Mouse (Mus musculus): ENCODE results near the gene Hfm1.

The Hfm1 gene

DNA sequence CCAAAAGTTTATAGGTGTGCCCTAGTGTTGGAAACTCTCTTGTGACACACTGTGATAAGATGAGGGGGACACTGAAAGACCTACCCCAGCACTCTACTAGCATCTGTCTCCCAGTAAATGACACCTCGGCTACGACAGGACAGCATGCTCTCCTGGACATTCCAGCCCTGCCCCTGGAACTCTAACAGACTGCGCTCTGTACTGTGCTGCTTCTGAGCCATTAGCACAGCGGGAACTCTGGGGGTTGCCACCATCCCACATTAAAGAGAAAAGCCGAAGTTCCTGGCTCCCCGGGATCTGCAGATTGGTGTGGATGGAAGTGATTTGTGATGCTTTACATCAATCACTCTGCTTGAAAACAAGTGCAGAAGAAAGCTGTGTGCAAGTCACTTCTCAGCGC lies 93.1 kb downstream of the Hfm1 start:
- no peak for DNase-seq

DNA sequence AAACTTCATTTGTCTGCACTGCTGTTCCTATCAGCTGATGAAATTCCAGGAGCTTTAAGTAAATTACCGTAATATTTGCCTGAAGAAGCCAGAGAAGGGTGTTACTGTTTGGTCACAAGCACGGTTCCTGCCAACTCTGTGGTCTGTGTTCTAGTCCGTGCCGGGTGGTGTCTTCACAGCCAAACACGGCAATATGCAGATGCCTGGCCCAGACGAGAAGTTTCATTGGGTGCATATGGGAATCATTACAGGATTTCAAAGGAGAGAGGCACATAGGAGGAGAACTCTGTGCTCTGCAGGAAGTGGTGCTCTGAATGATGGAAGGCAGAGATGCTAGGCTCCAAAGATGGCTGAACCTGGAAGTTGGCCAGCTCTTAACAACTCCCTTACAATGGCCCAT lies 94.7 kb downstream of the Hfm1 start:
- no peak for DNase-seq

DNA sequence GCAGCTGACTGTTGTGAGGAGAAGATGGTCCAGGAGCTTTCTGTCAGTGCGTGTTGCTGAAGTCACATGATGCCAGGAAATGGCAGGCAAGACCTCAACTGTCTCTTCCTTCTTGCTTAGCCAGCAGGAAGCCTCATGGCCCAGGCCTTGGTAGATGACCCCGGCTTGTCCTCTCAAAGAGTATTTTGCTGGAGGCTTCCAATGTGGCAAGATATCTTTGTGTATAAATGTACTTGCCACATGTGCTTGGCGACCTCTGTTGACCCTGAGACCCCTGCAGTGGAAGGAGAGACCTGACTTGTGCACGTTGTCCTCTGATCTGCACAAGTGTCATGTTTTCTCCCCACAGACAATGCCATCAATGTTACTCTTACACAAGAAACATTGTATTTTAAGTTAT lies 95.3 kb downstream of the Hfm1 start:
- DNase-seq = no peak

DNA sequence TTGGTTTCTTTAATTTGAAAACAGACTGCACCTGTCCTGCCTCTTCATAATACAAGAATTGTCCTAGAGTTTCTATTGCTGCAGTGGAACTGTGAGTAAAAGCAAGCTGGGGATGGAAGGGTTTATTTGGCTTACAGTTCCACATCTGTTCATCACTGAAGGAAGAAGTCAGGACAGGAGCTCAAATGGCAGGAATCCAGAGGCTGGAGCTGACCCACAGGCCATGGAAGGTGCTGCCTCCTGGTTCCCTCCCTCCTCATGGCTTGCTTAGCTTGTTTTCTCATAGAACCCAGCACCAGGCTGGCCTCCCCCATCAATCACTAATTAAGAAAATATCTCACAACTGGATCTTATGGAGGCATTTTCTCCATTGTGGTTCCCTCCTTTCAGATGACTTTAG lies 99.4 kb downstream of the Hfm1 start:
- DNase-seq = no peak

DNA sequence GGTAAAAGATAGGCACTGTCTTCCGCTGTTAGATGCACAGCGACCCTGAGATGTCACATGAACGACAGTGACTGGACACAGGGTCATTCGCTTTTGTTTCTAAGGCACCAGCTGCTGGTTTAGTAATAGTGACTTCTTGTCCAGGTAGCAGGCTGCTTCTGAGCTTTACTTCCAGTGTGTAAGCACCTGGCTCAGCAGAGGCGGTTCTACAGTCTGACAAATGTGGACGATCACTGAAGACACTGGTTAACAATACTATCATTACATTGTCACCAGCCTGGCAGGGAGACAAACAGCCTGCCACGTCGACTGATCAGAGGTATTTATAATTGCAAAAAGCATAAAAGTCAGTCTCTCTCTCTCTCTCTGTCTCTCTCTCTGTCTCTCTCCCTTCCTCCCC lies 100.1 kb downstream of the Hfm1 start:
- DNase-seq = no peak

DNA sequence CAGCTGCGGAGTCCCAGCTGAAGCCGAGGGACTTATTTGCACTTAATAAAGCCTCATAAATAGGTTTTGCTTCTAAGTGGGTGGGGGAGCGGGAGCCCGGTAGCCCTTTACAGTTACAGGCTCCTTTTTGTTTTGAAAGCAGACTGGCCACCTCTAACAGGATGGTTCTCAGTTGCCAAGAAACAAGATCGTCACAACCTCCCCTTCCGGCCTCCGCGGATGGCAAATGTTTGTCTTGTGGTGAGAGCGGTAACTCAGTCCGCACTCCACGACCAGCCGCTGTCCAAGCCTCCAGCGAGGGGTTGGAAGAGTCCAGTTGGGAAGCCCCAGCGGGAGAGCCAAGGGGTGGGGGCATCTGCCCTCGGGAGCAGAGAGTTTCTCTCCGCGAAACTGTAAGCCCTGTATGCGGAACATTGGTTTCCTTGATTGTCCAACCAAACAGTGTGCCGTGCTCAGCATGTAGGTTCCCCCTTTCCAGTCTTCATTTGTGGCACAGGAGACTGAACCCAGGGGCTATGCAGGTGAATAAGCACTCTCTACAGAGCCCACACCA lies 100.7 kb downstream of the Hfm1 start:
- peak; percentile 27 for DNase-seq

DNA sequence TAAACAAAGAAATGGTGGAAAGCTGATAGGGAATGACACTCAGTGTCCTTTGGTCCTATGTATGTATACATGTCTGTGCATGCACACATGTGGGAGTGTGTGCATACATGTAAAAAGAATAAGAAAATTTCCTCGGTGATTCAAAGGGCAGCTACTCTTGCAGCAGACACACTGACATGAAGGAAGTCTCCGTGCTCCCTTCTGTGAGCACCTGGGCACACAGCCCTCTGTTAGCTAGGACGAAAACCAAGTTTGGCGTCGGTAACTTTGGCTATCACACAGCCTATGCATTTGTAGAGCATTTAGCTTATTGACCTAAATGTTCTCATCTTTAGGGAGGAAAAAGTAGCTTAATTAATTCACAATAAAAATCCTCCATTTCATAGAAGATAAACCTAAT lies 101.4 kb downstream of the Hfm1 start:
- DNase-seq = no peak

DNA sequence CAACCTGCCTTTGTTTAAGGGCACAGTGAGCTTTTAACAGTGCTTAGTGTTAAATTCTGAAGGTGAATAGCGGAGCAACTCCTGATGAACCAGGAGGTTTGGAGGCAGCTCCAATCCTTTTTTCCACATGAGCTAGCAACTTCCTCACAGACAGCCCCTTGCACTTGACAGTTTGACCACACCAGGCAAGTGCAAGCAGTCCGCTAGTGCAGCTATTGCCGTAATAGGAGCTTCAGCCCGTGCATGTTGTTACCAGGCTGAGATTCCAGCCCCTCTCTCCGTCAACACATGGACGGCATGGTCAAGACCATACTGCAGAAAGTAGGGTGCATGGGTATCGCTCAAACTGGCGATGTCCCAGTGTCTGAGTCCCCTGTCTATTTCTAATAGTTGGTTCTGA lies 106.5 kb downstream of the Hfm1 start:
- DNase-seq = no peak

DNA sequence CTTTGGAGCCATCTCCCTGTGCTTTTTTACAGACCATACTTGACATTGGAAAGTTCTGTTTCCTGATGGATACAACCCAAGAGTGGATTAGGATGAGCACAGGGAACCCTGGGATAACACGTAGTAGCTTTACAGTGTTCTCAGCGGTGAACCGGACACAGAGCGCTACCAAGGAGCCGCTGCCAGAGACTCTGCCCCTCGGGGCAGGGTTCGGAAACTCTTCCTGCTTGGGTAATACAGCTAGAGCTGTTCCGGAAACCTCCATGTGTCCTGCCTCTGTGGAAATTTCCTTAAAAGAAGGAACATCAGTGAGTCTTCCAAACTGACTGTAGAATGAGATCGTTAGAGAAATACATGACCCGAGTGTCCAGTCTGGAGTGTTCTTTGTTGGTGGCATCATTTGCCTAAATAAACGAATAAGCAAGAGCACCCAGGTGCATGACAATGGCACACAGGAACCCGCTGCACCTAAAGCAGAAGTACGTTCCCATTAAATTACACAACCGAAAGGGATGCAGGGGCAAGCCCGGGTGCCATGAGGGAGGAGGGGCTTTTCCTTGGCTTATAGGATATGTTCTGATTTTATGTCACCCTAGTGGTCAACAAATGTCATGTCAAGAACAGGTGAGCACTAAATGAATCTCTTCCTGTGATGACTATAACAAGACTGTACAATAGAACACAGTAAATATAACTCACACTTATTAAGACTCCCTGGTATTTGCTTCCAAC lies 110.0 kb downstream of the Hfm1 start:
- DNase-seq = no peak

DNA sequence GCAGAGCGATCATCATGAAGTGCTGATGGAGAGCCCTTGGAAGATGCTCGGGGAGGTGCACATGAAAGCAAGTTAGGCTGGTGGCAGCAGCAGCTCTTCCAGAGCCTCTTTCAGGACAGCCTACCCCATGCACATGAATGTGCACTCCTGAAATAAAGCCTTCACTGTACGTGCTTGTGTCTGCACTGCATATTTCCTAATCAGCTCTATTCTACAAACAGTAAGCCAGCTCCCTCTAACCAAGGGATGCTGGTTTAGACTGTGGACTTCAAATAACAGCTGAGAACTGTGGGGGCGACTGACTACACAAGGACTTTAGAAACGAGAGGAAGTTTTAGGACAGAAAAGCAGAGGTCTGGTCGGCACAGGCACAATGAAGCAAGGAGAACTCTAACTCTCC lies 111.5 kb downstream of the Hfm1 start:
- no peak for DNase-seq

DNA sequence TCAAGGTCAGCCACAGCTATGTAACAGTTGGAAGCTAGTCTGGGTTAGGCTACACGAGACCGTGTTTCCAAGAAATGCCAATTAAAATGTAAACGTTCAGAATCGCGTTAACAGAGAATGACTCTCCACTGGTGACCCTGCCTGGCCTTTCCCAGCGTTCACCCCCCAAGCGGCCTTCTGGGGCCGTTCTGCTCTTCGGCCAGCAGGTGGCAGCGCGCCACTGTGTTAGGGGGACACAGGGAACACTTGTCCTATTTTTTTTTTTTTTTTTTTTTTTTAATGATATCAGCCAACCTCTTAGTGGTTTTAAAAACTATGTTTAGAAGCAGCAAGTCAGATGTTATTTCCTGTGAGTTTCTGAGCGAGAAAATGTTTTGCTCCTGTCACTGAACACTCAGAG lies 123.0 kb downstream of the Hfm1 start:
- peak; percentile 75 for DNase-seq

DNA sequence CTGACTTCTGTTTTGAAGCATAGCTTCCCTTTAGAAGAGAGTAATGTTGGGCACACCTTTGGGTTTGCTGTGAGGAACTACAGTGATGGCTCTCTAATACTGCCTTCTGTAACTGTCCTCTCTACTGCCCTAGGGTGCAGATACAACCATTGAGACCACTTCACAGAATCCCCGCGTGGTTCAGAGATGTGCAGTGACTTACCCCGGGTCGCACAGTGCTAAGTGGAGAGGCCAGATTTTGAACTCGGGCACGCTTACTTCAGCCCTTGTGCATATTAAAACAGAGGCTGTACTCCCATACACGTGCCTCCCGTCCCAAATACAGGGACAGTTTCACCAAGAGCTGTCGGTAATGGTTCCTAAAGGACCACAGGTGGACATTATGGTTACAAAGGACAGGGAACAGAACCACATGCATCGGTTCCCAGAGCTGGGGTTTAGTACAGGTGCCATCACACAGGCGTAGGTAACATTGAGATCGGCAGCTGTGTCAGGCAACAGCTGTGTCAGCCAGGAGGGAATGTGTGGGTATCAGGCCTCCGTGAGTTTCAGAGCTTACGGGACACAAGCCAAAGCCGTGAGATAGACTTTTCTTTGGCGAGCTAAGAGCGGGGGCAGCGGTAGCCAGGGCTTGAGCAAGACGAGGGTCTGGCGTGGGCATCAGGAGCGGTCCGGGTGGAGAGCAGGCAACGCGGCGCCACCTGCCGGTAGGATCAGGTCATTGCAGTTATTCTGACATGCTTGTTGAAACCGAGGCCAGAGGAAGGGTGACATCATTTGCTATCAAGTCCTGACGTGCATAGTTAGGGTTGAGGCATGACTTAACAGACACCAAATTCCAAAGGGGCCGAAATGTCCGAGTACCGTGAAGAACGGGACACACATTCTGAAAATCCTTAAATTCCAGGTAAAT lies 124.0 kb downstream of the Hfm1 start:
- peak; percentile 92 for DNase-seq

DNA sequence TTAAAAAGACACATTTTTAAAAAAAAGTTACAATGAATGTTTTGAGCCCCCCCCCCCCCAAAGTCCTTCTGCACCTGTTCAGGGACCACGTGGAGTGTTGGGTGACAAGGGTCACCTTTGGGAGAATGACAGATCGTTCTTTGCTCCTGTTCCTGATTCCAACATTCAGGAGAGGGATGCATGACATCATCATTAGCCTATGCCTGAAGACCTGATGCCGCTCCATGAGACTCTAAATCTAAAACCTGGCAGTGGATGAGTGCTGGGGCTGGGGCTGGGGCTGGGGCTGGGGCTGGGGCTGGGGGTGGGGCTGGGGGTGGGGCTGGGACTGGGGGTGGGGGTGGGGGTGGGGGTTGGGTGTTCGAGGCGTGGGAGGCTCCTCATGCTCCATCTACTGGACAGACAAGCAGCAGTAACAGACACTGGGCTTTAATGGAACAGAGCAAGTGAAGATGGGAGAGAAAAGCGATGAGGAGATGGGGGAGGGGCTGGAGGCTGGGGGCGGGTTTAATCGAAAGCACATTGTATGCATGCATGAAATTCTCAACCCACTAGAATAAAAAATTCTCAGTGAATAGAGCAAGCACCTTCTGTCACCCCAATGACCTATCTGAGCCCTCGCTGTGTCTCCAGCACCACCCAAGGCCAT lies 124.8 kb downstream of the Hfm1 start:
- DNase-seq = no peak

DNA sequence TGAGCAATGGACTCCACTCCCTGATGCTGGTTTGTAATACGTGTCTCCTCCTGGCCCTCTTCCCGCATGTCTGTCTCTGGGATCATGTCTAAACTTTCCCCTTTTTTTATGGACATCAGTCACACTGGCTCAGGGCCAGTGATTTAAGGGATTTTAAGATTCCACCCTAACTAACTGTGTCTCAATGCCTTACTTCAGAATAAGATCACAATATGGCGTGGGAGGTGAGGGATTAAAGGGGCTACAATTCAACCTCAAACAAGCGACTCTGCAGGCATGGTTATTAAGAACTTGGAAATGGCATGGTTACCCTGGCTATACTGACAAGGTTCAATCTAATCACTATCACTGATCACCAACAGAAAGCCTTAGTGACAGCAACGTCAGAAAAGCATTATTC lies 128.2 kb downstream of the Hfm1 start:
- no peak for DNase-seq

DNA sequence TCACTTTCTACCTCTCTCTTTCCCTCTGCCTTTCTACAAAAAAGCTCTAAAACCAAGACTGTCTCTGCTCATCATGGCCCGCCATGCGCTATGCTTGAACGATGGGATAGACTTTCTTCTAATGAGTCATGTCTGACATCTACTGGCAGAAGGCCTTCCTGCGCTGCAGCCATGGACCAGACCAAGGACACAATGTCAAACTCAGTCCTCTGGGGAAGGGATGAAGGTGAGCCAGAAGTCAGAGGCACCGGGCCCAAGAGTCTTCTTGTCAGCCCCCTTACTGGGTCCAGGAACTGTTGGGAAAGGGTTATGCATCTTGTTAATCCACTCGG lies 134.9 kb downstream of the Hfm1 start:
- peak; percentile 18 for DNase-seq

DNA sequence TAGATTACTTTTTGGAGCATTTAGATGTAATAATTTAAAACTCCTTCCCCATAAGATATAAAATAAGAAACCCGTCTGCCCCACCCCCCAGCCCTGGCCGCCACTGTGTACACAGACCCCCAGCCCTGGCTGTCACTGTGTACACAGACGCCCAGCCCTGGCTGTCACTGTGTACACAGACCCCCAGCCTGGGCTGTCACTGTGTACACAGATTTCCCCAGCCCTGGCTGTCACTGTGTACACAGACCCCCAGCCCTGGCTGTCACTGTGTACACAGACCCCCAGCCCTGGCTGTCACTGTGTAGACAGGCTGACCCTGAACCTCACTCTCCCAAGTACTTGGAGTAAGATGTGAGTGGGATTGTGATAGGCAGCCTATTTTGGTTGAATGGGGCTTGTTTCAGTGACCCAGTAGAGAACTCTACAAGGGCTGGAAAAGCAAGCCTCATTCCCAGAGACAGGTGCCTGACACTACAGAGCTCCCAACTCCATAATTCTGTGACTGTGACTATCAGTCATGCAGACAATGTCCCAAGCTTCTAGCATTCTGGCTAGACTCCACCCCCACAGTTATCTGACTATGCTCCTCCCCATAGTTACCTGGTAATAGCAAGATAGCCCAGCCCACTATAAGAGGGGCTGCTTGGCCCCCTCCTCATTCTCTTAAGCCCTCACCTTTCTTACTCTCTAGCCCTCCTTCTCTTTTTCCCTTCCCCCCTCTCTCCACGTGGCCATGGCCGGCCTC lies 135.5 kb downstream of the Hfm1 start:
- DNase-seq = no peak
